9 mouse cellular contexts compared by ENCODE assay signal in genomic region chr13:25269039-25269438, GRCm38 (mm10). TPM values are rescaled to one million over a fixed set of nuclear protein-coding genes. Genes with fewer than 3 reads are reported as not detected.
A peak's percentile ranks its signal among the peaks of the same experiment; 100 is the strongest.
DNase-seq lines count a peak whose midpoint lies in the region; ATAC-seq and TF ChIP-seq lines count a peak whose summit lies in the region.
"Had no signal": no experiment of that assay in that cellular context is flagged by ENCODE, and none has a peak within 500 bp of the region (broad histone marks: within the 10 kb centered on the region; RNA-seq: fewer than 3 reads in every experiment).

No protein-coding gene starts in this region.

- H3K36me3 ChIP-seq in hindbrain, embryonic 11.5 days (ENCODE audit: control insufficient read depth, insufficient read depth, low read length) = no peaks in the 10 kb centered on the region
- no peaks in the 10 kb centered on the region for H3K36me3 ChIP-seq in limb, embryonic 14.5 days (ENCODE audit: control insufficient read depth, insufficient read depth, low read length)
- no peaks in the 10 kb centered on the region for H3K36me3 ChIP-seq in neural tube, embryonic 11.5 days (ENCODE audit: control insufficient read depth, insufficient read depth, low read length)
- H3K36me3 ChIP-seq: limb, embryonic 15.5 days had no signal

- no peaks in the 10 kb centered on the region for H3K27me3 ChIP-seq in hindbrain, embryonic 11.5 days (ENCODE audit: control insufficient read depth, insufficient read depth, low read length)
- no peaks in the 10 kb centered on the region; the same call in 1 of the 2 replicates for H3K27me3 ChIP-seq in limb, embryonic 14.5 days (ENCODE audit: control insufficient read depth, insufficient read depth, low read length)
- H3K27me3 ChIP-seq in neural tube, embryonic 11.5 days (ENCODE audit: control insufficient read depth, insufficient read depth, low read length) = no peaks in the 10 kb centered on the region

- DNase-seq in heart, adult 18-20 months = peak; percentile 4 to 51
- DNase-seq in heart, postnatal 25 days (ENCODE audit: low spot score) = no peak
- DNase-seq in adrenal gland, adult 18-20 months (ENCODE audit: low spot score in 2 of 2) = peak; percentile 39 to 54
- DNase-seq in embryo, embryonic 11 days = peak; percentile 86
- DNase-seq in hindbrain, embryonic 11.5 days (ENCODE audit: low spot score) = peak; percentile 83
- DNase-seq in limb, embryonic 14.5 days (ENCODE audit: low spot score) = peak; percentile 83
- DNase-seq in neural tube, embryonic 11.5 days (ENCODE audit: low spot score) = peak; percentile 78

- WGBS in hindbrain, embryonic 11.5 days = 9% methylated on average over 2 of the region's 2 CpGs
- 11% methylated on average over 2 of the region's 2 CpGs for WGBS in limb, embryonic 14.5 days
- 12% methylated on average over 2 of the region's 2 CpGs for whole genome bisulfite sequencing in neural tube, embryonic 11.5 days

- no peak overlapping the region for H3K27ac ChIP-seq in hindbrain, embryonic 11.5 days (ENCODE audit: low read depth, low read length)
- no peak overlapping the region for H3K27ac ChIP-seq in limb, embryonic 14.5 days (replicated peaks; ENCODE audit: low read depth, low read length)
- H3K27ac ChIP-seq in neural tube, embryonic 11.5 days (ENCODE audit: low read depth, low read length) = no peak overlapping the region
- H3K27ac ChIP-seq: limb, embryonic 15.5 days had no signal

- H3K4me2 ChIP-seq in hindbrain, embryonic 11.5 days (replicated peaks; ENCODE audit: low read depth, low read length) = no peak overlapping the region; the same call in 1 of the 2 replicates
- H3K4me2 ChIP-seq in limb, embryonic 14.5 days (replicated peaks; ENCODE audit: low read depth, low read length, severe bottlenecking) = no peak overlapping the region
- no peak overlapping the region; the same call in 1 of the 2 replicates for H3K4me2 ChIP-seq in neural tube, embryonic 11.5 days (ENCODE audit: low read depth)

- TF ChIP-seq POLR2A in limb, embryonic 14.5 days (IDR thresholded peaks at IDR 0.05; ENCODE audit: borderline replicate concordance, extremely low read depth, insufficient read depth, insufficient read length) = no peak

- intact Hi-C loops in heart, postnatal 25 days (cut with DNase I) = no loop called here

- no peak overlapping the region for H3K9ac ChIP-seq in hindbrain, embryonic 11.5 days (ENCODE audit: low read depth, low read length)
- no peak overlapping the region for H3K9ac ChIP-seq in limb, embryonic 14.5 days (ENCODE audit: low read depth, low read length, severe bottlenecking)
- no peak overlapping the region for H3K9ac ChIP-seq in neural tube, embryonic 11.5 days (ENCODE audit: low read length)
- H3K9ac ChIP-seq: limb, embryonic 15.5 days had no signal

- no peaks in the 10 kb centered on the region for H3K9me3 ChIP-seq in hindbrain, embryonic 11.5 days (ENCODE audit: control insufficient read depth, low read length)
- no peaks in the 10 kb centered on the region for H3K9me3 ChIP-seq in limb, embryonic 14.5 days (ENCODE audit: control insufficient read depth, low read length)
- no peaks in the 10 kb centered on the region for H3K9me3 ChIP-seq in neural tube, embryonic 11.5 days (ENCODE audit: control insufficient read depth, low read length)
- H3K9me3 ChIP-seq: limb, embryonic 15.5 days had no signal

- ATAC-seq in hindbrain, embryonic 11.5 days (ENCODE audit: low FRiP score) = peak; percentile 29; the same call in 1 of the 2 replicates
- ATAC-seq in limb, embryonic 14.5 days (ENCODE audit: low FRiP score, low read depth) = no peak
- no peak for ATAC-seq in neural tube, embryonic 11.5 days (ENCODE audit: insufficient read depth, low FRiP score, low TSS enrichment)
- ATAC-seq in CD4-positive, CD25-positive, alpha-beta regulatory T cell, adult 4 months = no peak

- no peaks in the 10 kb centered on the region for H3K4me1 ChIP-seq in hindbrain, embryonic 11.5 days (replicated peaks; ENCODE audit: control insufficient read depth, insufficient read depth, low read length)
- peaks cover 6% of the 10 kb centered on the region; the same call in 1 of the 2 replicates for H3K4me1 ChIP-seq in limb, embryonic 14.5 days (ENCODE audit: control insufficient read depth, insufficient read depth, low read length)
- no peaks in the 10 kb centered on the region for H3K4me1 ChIP-seq in neural tube, embryonic 11.5 days (ENCODE audit: control insufficient read depth, insufficient read depth, low read length)

- H3K4me3 ChIP-seq in hindbrain, embryonic 11.5 days (ENCODE audit: low read depth, low read length) = 0 out of 2 replicates have a peak overlapping the region, but pooled peaks have one; percentile 32
- no peak overlapping the region for H3K4me3 ChIP-seq in limb, embryonic 14.5 days (replicated peaks; ENCODE audit: low read length)
- no peak overlapping the region for H3K4me3 ChIP-seq in neural tube, embryonic 11.5 days (ENCODE audit: low read depth, low read length)

RNA-seq across cellular contexts. Expression of gene Nrsn1, which starts 1.3 kb away (rescaled TPM):
- not detected for total RNA-seq in heart, adult 18-20 months (2021)
- not detected for total RNA-seq in heart, postnatal 25 days (2021)
- total RNA-seq in adrenal gland, adult 18-20 months (2021) = 1 to 10 TPM; 4.2 to 4.4 TPM
- polyA plus RNA-seq in hindbrain, embryonic 11.5 days (2014; fragmentation: Nextera tagmentation; extraction: Ambion mirVana) = 12.2 and 15.1 TPM in 2 replicates
- polyA plus RNA-seq in limb, embryonic 14.5 days (2012; rRNA removed) = 0.88 and 1.1 TPM in 2 replicates
- 0.72 and 1.1 TPM in 2 replicates for polyA plus RNA-seq in limb, embryonic 14.5 days (2014; fragmentation: Nextera tagmentation; extraction: Ambion mirVana)
- polyA plus RNA-seq in neural tube, embryonic 11.5 days (2014; fragmentation: Nextera tagmentation; extraction: Ambion mirVana) = 12.5 and 15.4 TPM in 2 replicates
- polyA plus RNA-seq in CD4-positive, CD25-positive, alpha-beta regulatory T cell, adult 4 months (2017; shearing (Covaris generic)) = not detected
